Mouse (Mus musculus) myocyte (in vitro differentiated cells): ENCODE results near the gene Hs1bp3. TPM values are rescaled to one million over a fixed set of nuclear protein-coding genes. Genes with fewer than 3 reads are reported as not detected.

Experiments
- polyA plus RNA-seq: library from polyadenylated mRNA; unstranded; fragments of >200 nt; fragmentation: generic; extraction: Trizol; gene quantifications from one replicate; pipeline ENCODE4 v1.2.1, GENCODE M21; 2012; ENCODE audit warnings: missing spikeins

The Hs1bp3 gene
- polyA plus RNA-seq, 1 experiment, result 24.6 TPM

Other genes with a start within 250 kb of the Hs1bp3 start
- gene Ldah, start 105.3 kb upstream of the Hs1bp3 start, polyA plus RNA-seq, result 35.0 TPM
- 0.07 TPM for gene Gdf7, start 11.5 kb upstream of the Hs1bp3 start, polyA plus RNA-seq
- 415 TPM for gene Rhob, start 186.6 kb downstream of the Hs1bp3 start, polyA plus RNA-seq